10 mouse cellular contexts compared by ENCODE assay signal in genomic region chr14:121505485-121505860, GRCm38 (mm10). TPM values are rescaled to one million over a fixed set of nuclear protein-coding genes. Genes with fewer than 3 reads are reported as not detected.
DNase-seq lines count a peak whose midpoint lies in the region; ATAC-seq and TF ChIP-seq lines count a peak whose summit lies in the region.
"Had no signal": no experiment of that assay in that cellular context is flagged by ENCODE, and none has a peak within 500 bp of the region (broad histone marks: within the 10 kb centered on the region; RNA-seq: fewer than 3 reads in every experiment).

No protein-coding gene starts in this region.

- 0 out of 2 replicates have a peak overlapping the region, but pooled peaks have one; percentile 47 for H3K4me2 ChIP-seq in heart, postnatal 0 days (ENCODE audit: low read depth, low read length)
- peak overlapping the region; percentile 47 for H3K4me2 ChIP-seq in forebrain, embryonic 13.5 days
- H3K4me2 ChIP-seq in midbrain, embryonic 11.5 days = peak overlapping the region; percentile 38

- no peak for ATAC-seq in heart, postnatal 0 days (ENCODE audit: insufficient read depth, low read depth)
- ATAC-seq in forebrain, embryonic 13.5 days = no peak
- no peak; the same call in 1 of the 2 replicates for ATAC-seq in midbrain, embryonic 11.5 days (ENCODE audit: low FRiP score)
- ATAC-seq in activated CD4-positive, CD25-positive, alpha-beta regulatory T cell, adult 4 months = no peak

- 42% methylated on average over 9 of the region's 9 CpGs for WGBS in heart, postnatal 0 days
- WGBS in forebrain, embryonic 13.5 days = 19% methylated on average over 9 of the region's 9 CpGs
- WGBS in midbrain, embryonic 11.5 days = 19% methylated on average over 9 of the region's 9 CpGs

- H3K4me1 ChIP-seq in heart, postnatal 0 days (ENCODE audit: control insufficient read depth, insufficient read depth) = 0 out of 2 replicates have a peak, but pooled peaks cover 3% of the 10 kb centered on the region
- peaks cover 7% of the 10 kb centered on the region for H3K4me1 ChIP-seq in ES-Bruce4 (ENCODE audit: control insufficient read depth, insufficient read depth, low read length)
- peaks cover 5% of the 10 kb centered on the region; the same call in 1 of the 2 replicates for H3K4me1 ChIP-seq in forebrain, embryonic 13.5 days
- H3K4me1 ChIP-seq in midbrain, embryonic 11.5 days (ENCODE audit: control insufficient read depth, insufficient read depth, low read length) = peaks cover 6% of the 10 kb centered on the region

- H3K36me3 ChIP-seq in heart, postnatal 0 days (replicated peaks; ENCODE audit: control insufficient read depth, insufficient read depth, low read length) = no peaks in the 10 kb centered on the region
- no peaks in the 10 kb centered on the region for H3K36me3 ChIP-seq in ES-Bruce4 (ENCODE audit: control insufficient read depth, insufficient read depth, low read length, poor library complexity, severe bottlenecking)
- H3K36me3 ChIP-seq in forebrain, embryonic 13.5 days (ENCODE audit: poor library complexity, severe bottlenecking) = no peaks in the 10 kb centered on the region
- H3K36me3 ChIP-seq in midbrain, embryonic 11.5 days (ENCODE audit: control insufficient read depth, insufficient read depth, low read length) = no peaks in the 10 kb centered on the region

- H3K9ac ChIP-seq in heart, postnatal 0 days (replicated peaks; ENCODE audit: low read depth, low read length) = no peak overlapping the region
- H3K9ac ChIP-seq in ES-Bruce4 (ENCODE audit: low read depth, poor library complexity, severe bottlenecking) = peak overlapping the region; percentile 60
- no peak overlapping the region for H3K9ac ChIP-seq in forebrain, embryonic 13.5 days
- peak overlapping the region; percentile 16; the same call in 1 of the 2 replicates for H3K9ac ChIP-seq in midbrain, embryonic 11.5 days (ENCODE audit: low read length)

- TF ChIP-seq POLR2A in ES-Bruce4 (IDR thresholded peaks at IDR 0.05; ENCODE audit: insufficient read depth, low read length) = no peak

- 0 out of 2 replicates have a peak, but pooled peaks cover 2% of the 10 kb centered on the region for H3K9me3 ChIP-seq in heart, postnatal 0 days (replicated peaks; ENCODE audit: control insufficient read depth, low read length)
- no peaks in the 10 kb centered on the region for H3K9me3 ChIP-seq in ES-Bruce4 (replicated peaks; ENCODE audit: control insufficient read depth, insufficient read depth, low read length, poor library complexity, severe bottlenecking)
- no peaks in the 10 kb centered on the region for H3K9me3 ChIP-seq in forebrain, embryonic 13.5 days (replicated peaks)
- H3K9me3 ChIP-seq in midbrain, embryonic 11.5 days (ENCODE audit: control insufficient read depth, low read length) = no peaks in the 10 kb centered on the region

- peaks cover 30% of the 10 kb centered on the region for H3K27me3 ChIP-seq in heart, postnatal 0 days (ENCODE audit: control insufficient read depth, insufficient read depth, low read length)
- no peaks in the 10 kb centered on the region for H3K27me3 ChIP-seq in ES-Bruce4 (ENCODE audit: control insufficient read depth, insufficient read depth, low read length, poor library complexity, severe bottlenecking)
- H3K27me3 ChIP-seq in forebrain, embryonic 13.5 days = peaks cover 34% of the 10 kb centered on the region
- peaks cover 22% of the 10 kb centered on the region for H3K27me3 ChIP-seq in midbrain, embryonic 11.5 days (ENCODE audit: control insufficient read depth, insufficient read depth, low read length)

- TF ChIP-seq CTCF in heart, postnatal 0 days (IDR thresholded peaks at IDR 0.05; ENCODE audit: low read depth) = no peak
- no peak for TF ChIP-seq CTCF in ES-Bruce4 (IDR thresholded peaks at IDR 0.05; ENCODE audit: low read depth, low read length)

- H3K27ac ChIP-seq in heart, postnatal 0 days (ENCODE audit: low read depth) = no peak overlapping the region
- peak overlapping the region; percentile 23; the same call in 1 of the 2 replicates for H3K27ac ChIP-seq in ES-Bruce4 (ENCODE audit: insufficient read depth, low read length)
- no peak overlapping the region for H3K27ac ChIP-seq in forebrain, embryonic 13.5 days
- H3K27ac ChIP-seq in midbrain, embryonic 11.5 days (ENCODE audit: low read depth, low read length) = no peak overlapping the region

- no peak overlapping the region for H3K4me3 ChIP-seq in heart, postnatal 0 days (ENCODE audit: low read depth, low read length)
- H3K4me3 ChIP-seq in ES-Bruce4 (ENCODE audit: low read depth, low read length) = peak overlapping the region; percentile 66
- H3K4me3 ChIP-seq in forebrain, embryonic 13.5 days = no peak overlapping the region
- H3K4me3 ChIP-seq in midbrain, embryonic 11.5 days (ENCODE audit: low read depth, low read length) = peak overlapping the region; percentile 15; the same call in 1 of the 2 replicates

- TF ChIP-seq EP300 in heart, postnatal 0 days (IDR thresholded peaks at IDR 0.05; ENCODE audit: low read depth) = no peak
- TF ChIP-seq EP300 in ES-Bruce4 (IDR thresholded peaks at IDR 0.05; ENCODE audit: insufficient read depth, low read depth, low read length) = no peak

- DNase-seq in heart, postnatal 0 days (ENCODE audit: low spot score) = no peak
- no peak for DNase-seq in heart, adult 18-20 months
- DNase-seq in midbrain, embryonic 11.5 days (ENCODE audit: low spot score, missing footprints) = peak; percentile 89
- DNase-seq in ovary, postnatal 14 days (ENCODE audit: low spot score) = no peak
- DNase-seq in left cerebral cortex, adult 11 months (ENCODE audit: low spot score) = no peak
- DNase-seq: cerebellum, adult 18-20 months had no signal

RNA-seq across cellular contexts. Expression of gene Slc15a1, which starts 0.4 kb away (rescaled TPM):
- not detected in 2 replicates for total RNA-seq in heart, postnatal 0 days (2014; rRNA removed; ENCODE audit: low replicate concordance)
- polyA plus RNA-seq in heart, postnatal 0 days (2015; fragmentation: Nextera tagmentation; extraction: Ambion mirVana) = 0.04 TPM in 1 of 2 replicates, not detected in the other
- not detected for total RNA-seq in heart, adult 18-20 months (2021)
- polyA plus RNA-seq in ES-Bruce4 (2011; ENCODE audit: insufficient read depth, insufficient read length, low read depth, missing spikeins) = 1.3 and 1.5 TPM in 2 replicates
- polyA plus RNA-seq in forebrain, embryonic 13.5 days (2015; fragmentation: Nextera tagmentation; extraction: Ambion mirVana) = 0.14 TPM in 1 of 2 replicates, not detected in the other
- not detected in 2 replicates for polyA plus RNA-seq in midbrain, embryonic 11.5 days (2014; fragmentation: Nextera tagmentation; extraction: Ambion mirVana)
- polyA plus RNA-seq in activated CD4-positive, CD25-positive, alpha-beta regulatory T cell, adult 4 months (2017; shearing (Covaris generic)) = under 1 TPM in 1 of 2 experiments, not detected in 1; 0.34 TPM
- total RNA-seq: hematopoietic stem cell, adult 5-6 weeks had no signal

Comparison
In these comparisons a context has a peak if more than half of its experiments do, and no peak if none do; other contexts are left out.
1. H3K4me3 ChIP-seq: peak in ES-Bruce4 (single experiment) and midbrain, embryonic 11.5 days (single experiment); none in heart, postnatal 0 days (single experiment) and forebrain, embryonic 13.5 days (single experiment).
2. H3K9ac ChIP-seq: peak in ES-Bruce4 (single experiment) and midbrain, embryonic 11.5 days (single experiment); none in heart, postnatal 0 days (single experiment) and forebrain, embryonic 13.5 days (single experiment).
3. Peak in every context shown above with its lines, with median percentiles within 50 percentile points of each other: H3K4me2 ChIP-seq.